Comparison of ENCODE assay signal across 18 mouse cellular contexts in genomic region chr11:82607661-82608060, GRCm38 (mm10).
"Had no signal": no experiment of that assay in that cellular context is flagged by ENCODE, and none has a peak within 500 bp of the region (broad histone marks: within the 10 kb centered on the region; RNA-seq: fewer than 3 reads in every experiment).

No protein-coding gene starts in this region.

- DNase-seq: gastrocnemius, adult 2 months; gastrocnemius, postnatal 10 days; gastrocnemius, postnatal 25 days; heart, adult 18-20 months; heart, postnatal 10 days; heart, postnatal 4 days; kidney, adult 18-20 months; kidney, adult 8-10 months; kidney, postnatal 10 days; kidney, postnatal 25 days; kidney, postnatal 4 days; liver; liver, embryonic 13.5 days; liver, postnatal 0 days had no signal

- ATAC-seq: hindbrain, embryonic 16.5 days; inflammation-experienced regulatory T-cells, adult 6 months; intestine, embryonic 15.5 days; intestine, postnatal 0 days; liver, postnatal 0 days had no signal
